Mouse (Mus musculus) megakaryocyte-erythroid progenitor cell, adult 5-6 weeks (primary cell): ENCODE measurements at regions not wholly inside any gene's neighbourhood (a gene's known extent, or its start where the extent isn't known, plus 50 kb on each side); places are given as distances from the start of the nearest gene placed in this dataset.

Experiments
- ATAC-seq: replicated peaks from 2 replicates; pipeline ENCODE4 v1.8.0; 2016; ENCODE audit warnings: mild to moderate bottlenecking, inconsistent platforms; ENCODE audit not compliant: severe bottlenecking, poor library complexity, low FRiP score, low TSS enrichment

GRCm38 (mm10) chr5:101040488-101040887, 195.0 kb downstream of the Gpat3 start:
- no peak for ATAC-seq

GRCm38 (mm10) chr5:101032968-101033367, 187.5 kb downstream of the Gpat3 start:
- no peak for ATAC-seq

GRCm38 (mm10) chr5:101032147-101032900, 186.8 kb downstream of the Gpat3 start:
- no peak for ATAC-seq

GRCm38 (mm10) chr5:101024796-101025195, 179.3 kb downstream of the Gpat3 start:
- no peak for ATAC-seq

GRCm38 (mm10) chr5:101023784-101024183, 178.3 kb downstream of the Gpat3 start:
- ATAC-seq, result no peak

- ATAC-seq, result peak; percentile 71; the same call in 1 of the 2 replicates
Measured at GRCm38 (mm10) chr5:101020784-101021183, 175.3 kb downstream of the Gpat3 start.

GRCm38 (mm10) chr5:101013844-101014243, 168.3 kb downstream of the Gpat3 start:
- ATAC-seq, result no peak

- no peak for ATAC-seq
Measured at GRCm38 (mm10) chr5:101005216-101005615, 159.7 kb downstream of the Gpat3 start.

GRCm38 (mm10) chr5:101000436-101000835, 154.9 kb downstream of the Gpat3 start:
- no peak for ATAC-seq

GRCm38 (mm10) chr5:100992365-100992764, 146.9 kb downstream of the Gpat3 start:
- ATAC-seq, result no peak

- ATAC-seq, result peak; percentile 70; the same call in 1 of the 2 replicates
Measured at GRCm38 (mm10) chr5:100991626-100992025, 146.1 kb downstream of the Gpat3 start.

GRCm38 (mm10) chr5:100982573-100982936, 137.0 kb downstream of the Gpat3 start:
- ATAC-seq, result no peak

GRCm38 (mm10) chr5:100981849-100982572, 136.5 kb downstream of the Gpat3 start:
- ATAC-seq, result no peak

- no peak for ATAC-seq
Measured at GRCm38 (mm10) chr5:100976736-100977135, 131.2 kb downstream of the Gpat3 start.

GRCm38 (mm10) chr5:100951210-100951609, 105.7 kb downstream of the Gpat3 start:
- no peak for ATAC-seq
